Mouse (Mus musculus) left cerebral cortex, postnatal 36 days (tissue): ENCODE data around the gene Calm5. TPM values are rescaled to one million over a fixed set of nuclear protein-coding genes. Genes with fewer than 3 reads are reported as not detected.

ENCODE experiments used
- DNase-seq, 2 experiments: peaks; one replicate each; pipeline ENCODE4 v3.0.0; 2021 to 2022; ENCODE audit warnings: low spot score in 2 of 2, mixed read lengths in 1 of 2
- intact Hi-C: fragments of 180-260 bp; cut with DNase I; formaldehyde crosslinking; loops from one replicate; pipeline ENCODE4 v1.15.1; 2025
- total RNA-seq, 2 experiments: library from RNA; stranded (reverse); gene quantifications; 2 replicates each; pipeline ENCODE4 v1.2.3; 2021

The Calm5 gene
- total RNA-seq, 2 experiments from 2014 or later, result not detected

DNA sequence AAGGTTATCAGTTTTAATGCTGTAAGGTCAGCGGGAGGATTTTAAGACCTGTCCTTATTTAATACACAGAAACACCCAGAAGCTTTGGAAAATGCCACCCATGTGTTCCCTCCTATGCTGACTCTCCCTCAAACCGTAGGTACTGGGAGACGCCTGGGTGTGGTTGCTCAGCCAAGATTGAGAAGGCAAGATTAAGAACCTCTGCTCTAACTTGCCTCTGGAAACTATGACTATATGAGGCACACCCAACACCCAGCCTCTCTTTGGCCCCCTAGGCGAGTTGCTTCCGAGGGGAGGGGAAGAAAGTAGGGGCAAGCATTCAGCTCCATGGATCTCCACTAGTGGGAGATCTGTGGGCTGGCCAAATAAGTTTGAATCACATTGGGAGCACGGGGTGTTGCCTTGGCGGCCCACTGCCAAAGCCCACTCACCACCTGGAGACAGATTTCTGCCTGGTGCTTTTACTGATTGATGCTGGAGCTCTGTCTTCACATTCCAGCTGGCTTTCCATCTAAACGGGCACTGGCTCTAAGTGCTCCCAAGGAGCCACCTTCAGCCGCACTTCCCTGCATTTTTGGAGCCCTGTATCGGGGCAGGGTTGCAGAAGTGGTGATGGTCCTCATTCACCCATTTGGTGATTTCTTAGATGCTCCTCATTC is 9.1 kb downstream of the Calm5 start:
- DNase-seq, result peak; percentile 51 to 70
- intact Hi-C loops, result no loop called here

DNA sequence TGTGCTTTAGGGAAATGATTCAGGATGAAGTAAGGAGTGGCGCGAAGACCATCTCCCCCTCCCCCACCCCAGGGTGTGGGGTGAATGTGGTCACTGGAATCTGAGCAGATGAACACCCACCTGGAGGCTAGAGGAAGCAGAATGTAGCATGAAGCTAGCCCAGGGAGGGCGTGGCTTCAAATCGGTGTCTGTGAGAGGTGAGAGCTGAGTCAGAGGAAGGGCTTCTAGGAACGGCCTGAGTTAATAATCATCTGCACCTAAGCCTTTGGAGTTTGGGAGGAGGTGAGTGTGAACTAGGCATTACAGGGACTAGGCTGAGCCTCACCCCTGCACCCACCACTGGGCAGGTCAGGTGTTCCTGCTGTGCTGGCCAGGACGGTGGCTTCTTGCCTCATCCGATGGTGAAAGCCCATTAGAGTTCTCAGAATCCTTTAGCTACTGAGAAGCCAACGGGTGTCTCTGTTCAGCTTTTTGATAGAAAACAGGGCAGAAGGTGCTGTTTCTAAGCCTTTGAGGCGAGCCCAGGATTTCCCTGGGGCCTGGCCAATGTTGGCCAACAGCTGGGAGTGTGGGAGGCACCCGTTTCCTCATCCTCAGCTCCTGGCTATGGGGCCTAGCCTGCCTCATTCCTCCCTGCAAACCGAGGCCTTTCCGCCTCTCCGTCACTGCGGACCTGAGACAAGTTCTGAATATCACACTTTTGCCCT is 11.8 kb downstream of the Calm5 start:
- intact Hi-C loops, result no loop called here
- no peak for DNase-seq

- intact Hi-C loops, result no loop called here
- no peak for DNase-seq
Measured at GRCm38 (mm10) chr13:3866355-3867052, 12.5 kb downstream of the Calm5 start.

GRCm38 (mm10) chr13:3867158-3867557 is 13.2 kb downstream of the Calm5 start:
- intact Hi-C loops, result no loop called here
- no peak for DNase-seq

DNA sequence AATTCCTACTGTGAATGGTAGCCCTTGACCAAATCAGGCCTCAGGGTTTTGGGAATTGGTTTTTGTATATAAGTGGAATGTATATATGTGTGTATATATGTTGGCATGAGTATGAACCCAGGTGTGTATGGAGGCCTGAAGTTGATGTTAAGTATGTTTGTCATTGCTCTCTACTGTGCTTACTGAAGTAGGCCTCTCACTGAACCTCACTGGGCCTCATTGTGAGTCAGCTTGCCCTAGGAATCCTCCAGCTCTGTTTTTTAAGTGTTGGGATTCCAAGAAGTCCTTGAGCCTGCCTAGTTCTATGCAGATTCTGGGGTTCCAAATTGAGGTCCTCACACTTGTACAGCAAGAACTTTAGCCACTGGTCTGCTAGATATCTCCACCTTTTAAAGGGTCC is 15.9 kb downstream of the Calm5 start:
- no peak for DNase-seq
- intact Hi-C loops, result no loop called here

GRCm38 (mm10) chr13:3872832-3873231 is 18.9 kb downstream of the Calm5 start:
- intact Hi-C loops, result no loop called here
- DNase-seq, result no peak

DNA sequence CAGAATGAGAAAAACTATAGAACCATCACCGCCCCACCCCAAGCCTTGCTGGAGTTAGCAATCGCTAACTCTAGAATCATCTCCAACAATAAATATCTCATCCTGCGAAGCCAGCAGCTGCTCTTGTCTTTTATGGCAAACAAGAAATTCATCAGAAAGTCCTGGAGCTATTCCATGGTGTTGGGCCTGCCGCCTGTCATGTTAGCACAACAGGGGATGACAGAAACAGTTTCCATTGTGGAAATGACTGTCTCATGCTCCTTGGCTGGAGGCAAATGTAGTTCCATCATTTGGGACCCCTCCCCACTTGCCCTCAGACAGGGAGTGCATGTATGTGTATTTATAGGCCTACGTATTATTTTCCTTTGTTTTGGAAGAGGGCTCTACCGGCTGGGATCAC is 22.5 kb downstream of the Calm5 start:
- no peak for DNase-seq
- intact Hi-C loops, result no loop called here

DNA sequence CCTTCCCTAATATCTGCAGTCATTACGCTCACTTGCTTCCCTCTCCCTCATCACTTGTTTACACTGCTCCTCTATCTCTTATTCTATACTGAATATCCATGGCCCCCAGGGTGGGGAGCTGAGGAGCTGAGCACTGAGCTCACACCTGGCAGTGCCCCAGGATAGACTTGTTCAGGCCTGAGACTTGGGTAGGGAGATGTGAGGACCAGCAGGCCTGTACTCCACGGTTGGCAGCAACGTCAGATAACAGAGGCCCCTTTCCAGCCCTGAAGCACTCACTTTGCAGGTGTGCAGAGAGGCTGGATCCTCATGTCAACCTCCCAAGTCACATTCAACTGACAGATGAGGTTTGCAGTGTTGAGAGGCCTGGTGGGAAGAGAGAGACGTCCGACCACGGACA is 23.2 kb downstream of the Calm5 start:
- intact Hi-C loops, result no loop called here
- DNase-seq, result no peak

DNA sequence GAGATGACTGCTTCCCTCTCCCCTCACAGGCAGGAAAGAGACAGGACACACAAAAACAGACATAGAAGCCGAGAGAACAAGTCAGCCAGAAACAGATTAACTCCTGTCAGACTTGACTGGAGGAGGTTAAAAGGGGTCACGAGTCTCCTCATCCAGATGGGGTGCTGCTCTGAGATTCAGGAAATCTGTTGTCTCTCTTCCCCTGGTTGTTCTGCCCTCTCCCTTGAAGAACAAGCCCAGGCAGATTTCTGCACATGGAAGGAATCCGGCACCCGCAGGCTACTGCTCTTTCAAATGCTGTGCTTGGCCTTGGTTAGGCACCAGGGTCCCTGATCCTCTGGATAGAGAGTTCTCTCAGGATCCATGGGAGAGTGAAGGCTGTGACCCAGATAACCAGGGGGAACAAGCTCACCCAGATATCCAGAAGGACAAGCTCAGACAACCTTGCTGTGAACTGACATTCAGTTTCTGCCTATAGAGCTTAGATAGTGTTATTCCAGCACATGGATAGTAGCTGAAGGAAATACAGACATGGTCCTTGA is 23.8 kb downstream of the Calm5 start:
- DNase-seq, result no peak
- intact Hi-C loops, result no loop called here

- intact Hi-C loops, result no loop called here
Measured at GRCm38 (mm10) chr13:3886663-3887062, 32.7 kb downstream of the Calm5 start.

GRCm38 (mm10) chr13:3889111-3889510 is 35.1 kb downstream of the Calm5 start:
- intact Hi-C loops, result no loop called here
- no peak for DNase-seq

More at GRCm38 (mm10) chr13:3886663-3887062, 32.7 kb downstream of the Calm5 start:
- no peak for DNase-seq

- DNase-seq, result no peak
- intact Hi-C loops, result loop anchor here (10.0 kb wide), 1 partner anchor 115 kb away; no protein-coding TSS in a partner anchor
Measured at GRCm38 (mm10) chr13:3890061-3890460, 36.1 kb downstream of the Calm5 start.

DNA sequence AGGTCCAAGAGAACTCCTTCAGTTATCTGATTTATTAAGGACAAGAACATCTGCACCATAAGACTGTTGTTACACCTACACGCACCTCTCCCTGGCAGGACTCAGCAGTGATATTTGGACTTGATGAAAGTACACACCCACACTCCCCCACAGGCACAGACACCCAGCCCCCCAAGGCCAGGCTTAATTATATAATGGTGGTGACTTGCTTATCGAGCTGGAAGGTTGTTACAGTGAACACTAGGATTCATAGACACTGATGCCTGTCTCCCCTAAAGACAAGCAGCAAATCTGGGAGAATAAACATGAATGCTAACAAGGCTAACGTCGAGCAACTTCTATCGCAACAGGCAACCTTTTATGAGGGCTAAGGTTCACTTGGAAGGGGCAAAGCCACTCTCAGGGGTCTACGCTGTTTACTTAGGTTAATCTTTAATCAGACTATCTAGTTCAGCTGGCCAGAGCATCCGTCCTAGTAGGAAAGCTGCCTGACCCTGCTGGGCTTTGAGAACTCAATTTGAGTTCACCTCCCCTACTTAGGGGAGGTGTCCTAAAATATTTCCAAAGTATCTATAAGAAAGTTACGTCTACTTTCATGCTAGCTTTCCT is 37.6 kb downstream of the Calm5 start:
- DNase-seq, result no peak
- intact Hi-C loops, result loop anchor here (10.0 kb wide), 1 partner anchor 117 kb away; no protein-coding TSS in a partner anchor

DNA sequence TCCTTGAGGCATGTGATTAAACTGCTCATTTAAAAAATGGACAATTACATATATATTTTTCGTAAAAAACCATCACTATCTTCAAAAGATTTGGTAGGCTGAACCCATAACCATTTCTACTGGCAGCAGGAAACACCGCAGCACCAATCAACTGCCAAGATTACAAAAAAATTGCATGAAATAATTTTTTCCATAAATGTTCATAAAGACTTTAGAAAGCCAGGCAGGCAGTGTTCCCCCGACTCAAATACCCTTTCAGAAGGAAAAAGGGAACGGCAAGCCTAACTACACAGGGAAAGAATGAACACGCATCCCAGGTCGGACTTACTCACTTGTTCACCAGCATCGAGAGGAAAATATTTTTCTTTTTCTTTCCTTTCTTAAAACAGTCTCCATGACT is 38.6 kb downstream of the Calm5 start:
- intact Hi-C loops, result loop anchor here (10.0 kb wide), 1 partner anchor 118 kb away; no protein-coding TSS in a partner anchor
- DNase-seq, result no peak

DNA sequence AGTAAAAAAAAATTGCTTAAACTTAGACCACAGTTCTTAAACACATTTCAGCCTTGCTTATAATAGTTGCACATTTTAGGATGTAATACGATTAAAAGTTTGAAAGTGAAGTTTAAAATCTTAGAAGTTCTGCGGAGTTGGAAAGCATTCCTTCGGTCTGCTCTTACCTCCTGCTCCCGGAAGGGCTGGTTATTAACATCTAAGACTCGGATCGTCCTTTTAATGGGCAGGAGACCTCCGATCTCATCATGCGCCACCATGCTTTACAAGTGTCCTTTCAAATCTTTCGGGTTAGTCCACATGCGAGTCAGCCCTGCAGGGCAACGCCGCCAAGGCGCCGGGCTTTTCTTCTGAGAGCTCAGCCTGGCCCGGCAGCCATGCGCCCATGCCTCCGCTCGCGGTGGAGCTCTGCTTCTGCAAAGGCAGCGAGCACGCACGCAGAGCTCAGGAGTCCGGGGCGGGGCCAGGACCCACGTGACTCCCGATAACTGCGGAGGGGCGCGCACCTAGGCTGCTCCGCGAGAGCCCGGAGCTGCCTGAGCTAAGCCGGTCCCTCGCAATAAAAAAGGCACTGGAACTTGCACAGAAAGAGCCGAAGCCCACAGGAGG is 39.3 kb downstream of the Calm5 start:
- intact Hi-C loops, result loop anchor here (10.0 kb wide), 1 partner anchor 118 kb away; no protein-coding TSS in a partner anchor
- peak; percentile 89 to 90 for DNase-seq

GRCm38 (mm10) chr13:3894549-3894948 is 40.6 kb downstream of the Calm5 start:
- no peak for DNase-seq
- intact Hi-C loops, result loop anchor here (10.0 kb wide), 1 partner anchor 120 kb away; no protein-coding TSS in a partner anchor

- intact Hi-C loops, result loop anchor here (10.0 kb wide), 1 partner anchor 121 kb away; no protein-coding TSS in a partner anchor
Measured at GRCm38 (mm10) chr13:3895397-3895980, 41.5 kb downstream of the Calm5 start.

GRCm38 (mm10) chr13:3896032-3896431 is 42.1 kb downstream of the Calm5 start:
- intact Hi-C loops, result loop anchor here (10.0 kb wide), 1 partner anchor 121 kb away; no protein-coding TSS in a partner anchor

More at GRCm38 (mm10) chr13:3895397-3895980, 41.5 kb downstream of the Calm5 start:
- DNase-seq, result no peak

DNA sequence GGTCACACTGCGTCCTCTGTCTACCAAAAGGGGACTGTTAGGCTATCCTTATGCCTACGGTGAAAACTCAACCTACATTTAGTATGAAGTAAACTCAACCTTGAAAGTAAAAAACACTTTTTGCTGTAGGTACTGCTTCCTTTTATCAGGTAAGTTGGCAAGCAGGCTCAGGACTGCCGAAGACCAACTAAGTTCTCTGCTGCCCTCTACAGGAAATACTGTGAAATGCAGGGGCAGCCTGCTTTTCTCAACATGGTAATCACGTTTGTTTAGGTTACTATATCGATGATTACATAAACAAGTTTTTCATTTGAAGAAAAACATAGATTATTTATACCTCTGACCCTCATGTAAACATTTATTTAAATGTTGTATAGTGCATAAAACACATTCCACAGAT is 42.9 kb downstream of the Calm5 start:
- intact Hi-C loops, result loop anchor here (1.0 to 10.0 kb wide), 2 partner anchors 122 to 232 kb away; no protein-coding TSS in a partner anchor
- DNase-seq, result peak; percentile 56 to 62

More at GRCm38 (mm10) chr13:3896032-3896431, 42.1 kb downstream of the Calm5 start:
- no peak for DNase-seq
